Mouse (Mus musculus): ENCODE results near the gene Atp5l.

- TF ChIP-seq ZC3H11A (IDR thresholded peaks at IDR 0.05; ENCODE audit: borderline replicate concordance, low read depth, low read length) (no peak), ZNF384 (IDR thresholded peaks at IDR 0.05; ENCODE audit: low read depth, low read length) (no peak)
Measured at GRCm38 (mm10) chr9:44965833-44966466, 45.4 kb upstream of the Atp5l start.

All from ES-E14 (cell line).